Mouse (Mus musculus): ENCODE data around the gene Sap30. TPM values are rescaled to one million over a fixed set of nuclear protein-coding genes. Genes with fewer than 3 reads are reported as not detected.
"Not testable (repeated sequence)": the region's sequence is repeated elsewhere in the genome, so short reads cannot be mapped to it uniquely, and the experiment has no call there.

Gene Sap30
- total RNA-seq, 2 experiments from 2014 or later, result 6.7 to 14.4 TPM

- no peak for DNase-seq (ENCODE audit: low spot score)
Observed at GRCm38 (mm10) chr8:57498847-57499511, 11.3 kb upstream of the Sap30 start.

GRCm38 (mm10) chr8:57498494-57498846 lies 10.8 kb upstream of the Sap30 start:
- DNase-seq (ENCODE audit: low spot score), result no peak

- DNase-seq (ENCODE audit: low spot score), result no peak
Observed at GRCm38 (mm10) chr8:57491873-57492272, 4.2 kb upstream of the Sap30 start.

GRCm38 (mm10) chr8:57489896-57490295 lies 2.2 kb upstream of the Sap30 start:
- no peak for DNase-seq (ENCODE audit: low spot score)

GRCm38 (mm10) chr8:57489366-57489765 lies 1.7 kb upstream of the Sap30 start:
- DNase-seq (ENCODE audit: low spot score), result no peak

- peak; percentile 49 for DNase-seq (ENCODE audit: low spot score)
Observed at GRCm38 (mm10) chr8:57488312-57488765, 679 bp upstream of the Sap30 start.

GRCm38 (mm10) chr8:57486491-57487440 lies 894 bp downstream of the Sap30 start:
- DNase-seq (ENCODE audit: low spot score), result peak; percentile 32

GRCm38 (mm10) chr8:57480606-57481005 lies 7.1 kb downstream of the Sap30 start:
- no peak for DNase-seq (ENCODE audit: low spot score)

- no peak for DNase-seq (ENCODE audit: low spot score)
Observed at GRCm38 (mm10) chr8:57479700-57480099, 8.0 kb downstream of the Sap30 start.

- no peak for DNase-seq (ENCODE audit: low spot score)
Observed at GRCm38 (mm10) chr8:57478406-57478805, 9.3 kb downstream of the Sap30 start.

GRCm38 (mm10) chr8:57473751-57474150 lies 13.9 kb downstream of the Sap30 start:
- no peak for DNase-seq (ENCODE audit: low spot score)

- DNase-seq (ENCODE audit: low spot score), result no peak
Observed at GRCm38 (mm10) chr8:57470863-57471262, 16.8 kb downstream of the Sap30 start.

- peak; percentile 93 for DNase-seq (ENCODE audit: low spot score)
Observed at GRCm38 (mm10) chr8:57468624-57469023, 19.0 kb downstream of the Sap30 start.

GRCm38 (mm10) chr8:57463757-57464156 lies 23.9 kb downstream of the Sap30 start:
- DNase-seq (ENCODE audit: low spot score), result no peak

GRCm38 (mm10) chr8:57462839-57463238 lies 24.8 kb downstream of the Sap30 start:
- no peak for DNase-seq (ENCODE audit: low spot score)

GRCm38 (mm10) chr8:57457942-57458341 lies 29.7 kb downstream of the Sap30 start:
- no peak for DNase-seq (ENCODE audit: low spot score)

- no peak for DNase-seq (ENCODE audit: low spot score)
Observed at GRCm38 (mm10) chr8:57457152-57457551, 30.5 kb downstream of the Sap30 start.

GRCm38 (mm10) chr8:57455765-57456164 lies 31.9 kb downstream of the Sap30 start, which contains the start of gene Scrg1:
Scrg1 (plus strand) TSS chr8:57455923.
- no peak for DNase-seq (ENCODE audit: low spot score)

GRCm38 (mm10) chr8:57453361-57453760 lies 34.3 kb downstream of the Sap30 start:
- no peak for DNase-seq (ENCODE audit: low spot score)

- no peak for DNase-seq (ENCODE audit: low spot score)
Observed at GRCm38 (mm10) chr8:57451896-57452295, 35.8 kb downstream of the Sap30 start.

- no peak for DNase-seq (ENCODE audit: low spot score)
Observed at GRCm38 (mm10) chr8:57450726-57451125, 36.9 kb downstream of the Sap30 start.

GRCm38 (mm10) chr8:57445901-57446300 lies 41.8 kb downstream of the Sap30 start:
- DNase-seq (ENCODE audit: low spot score), result not testable (repeated sequence)
